In the genomic region with DNA sequence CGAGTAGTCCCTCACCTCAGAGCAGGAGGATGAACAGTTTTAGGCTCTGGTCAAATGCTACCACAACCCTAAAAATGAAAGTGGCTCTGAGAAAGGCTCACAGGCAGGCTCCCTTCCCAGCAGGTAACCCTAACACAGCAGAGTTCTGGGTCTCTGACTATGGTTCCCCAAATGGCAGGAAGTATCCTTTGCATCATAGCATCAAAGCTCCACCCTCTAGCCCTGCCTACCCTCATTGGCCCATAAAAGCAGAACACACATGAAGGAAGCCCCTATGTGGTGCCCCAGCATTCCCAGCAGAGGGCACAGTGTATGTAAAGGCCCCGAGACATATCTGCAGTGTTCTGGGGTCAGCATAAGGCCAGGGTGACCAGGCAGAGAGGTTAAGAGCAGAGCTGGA, we compare ENCODE assay signal across 12 mouse cellular contexts.
A peak's percentile ranks its signal among the peaks of the same experiment; 100 is the strongest.
DNase-seq lines count a peak whose midpoint lies in the region; ATAC-seq lines count a peak whose summit lies in the region.
"Had no signal": no experiment of that assay in that cellular context is flagged by ENCODE, and none has a peak within 500 bp of the region (broad histone marks: within the 10 kb centered on the region; RNA-seq: fewer than 3 reads in every experiment).

No protein-coding gene starts in this region.

- peak; percentile 96 to 99 for ATAC-seq in hematopoietic stem cell, adult 5-6 weeks (replicated peaks in 1 of 2; ENCODE audit: insufficient read depth in 1 of 2, low FRiP score in 2 of 2, low TSS enrichment in 1 of 2, low read depth in 1 of 2, poor library complexity in 2 of 2, severe bottlenecking in 2 of 2)
- ATAC-seq in monocyte, adult 5-6 weeks (replicated peaks; ENCODE audit: insufficient number of reproducible peaks, low FRiP score, low TSS enrichment, poor library complexity, severe bottlenecking): peak; percentile 60

- intact Hi-C loops in gastrocnemius, postnatal 14 days (cut with DNase I; ENCODE audit: low total_unique reads): loop anchor here (10.0 kb wide), 1 partner anchor 460 kb away; no protein-coding TSS in a partner anchor

- DNase-seq in lung, postnatal 10 days: peak; percentile 17
- no peak for DNase-seq in lung, postnatal 14 days
- peak; percentile 50 for DNase-seq in thymus, postnatal 14 days
- DNase-seq in ovary, postnatal 36 days (ENCODE audit: low spot score): no peak
- no peak for DNase-seq in gastrocnemius, postnatal 14 days
- no peak for DNase-seq in layer of hippocampus, postnatal 36 days
- DNase-seq: cerebellum, adult 8-10 months; gastrocnemius, postnatal 25 days; heart, postnatal 10 days; kidney, postnatal 14 days had no signal

Comparison
In these comparisons a context has a peak if more than half of its experiments do, and no peak if none do; other contexts are left out.
1. DNase-seq: peak in lung, postnatal 10 days (single experiment) and thymus, postnatal 14 days (single experiment); none in lung, postnatal 14 days (single experiment), ovary, postnatal 36 days (single experiment), gastrocnemius, postnatal 14 days (single experiment) and layer of hippocampus, postnatal 36 days (0 of 2).